Mouse (Mus musculus) heart, adult 11 months (tissue): ENCODE results near the gene Nod1.

Experiments used
- DNase-seq: peaks from one replicate; pipeline ENCODE4 v3.0.0; 2022

Nod1 gene

DNA sequence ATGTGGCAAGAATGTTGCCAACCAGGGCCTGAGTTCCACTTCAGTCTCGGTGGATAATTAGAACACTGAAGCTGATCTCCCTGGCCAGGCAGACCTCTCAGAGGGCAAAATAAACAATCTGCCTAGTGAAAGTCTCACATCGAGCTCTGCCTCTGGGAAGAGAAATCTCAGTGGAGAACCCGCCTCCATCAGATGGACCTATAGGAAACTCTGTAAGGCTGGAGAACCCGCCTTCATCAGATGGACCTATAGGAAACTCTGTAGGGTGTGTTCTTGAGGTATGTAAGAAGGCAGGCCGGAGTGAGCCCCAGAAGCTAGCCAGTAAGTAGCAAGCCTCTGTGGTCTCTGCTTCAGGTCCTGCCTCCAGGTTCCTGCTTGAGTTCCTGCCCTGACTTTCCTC is 37.5 kb downstream of the Nod1 start:
- peak; percentile 68 for DNase-seq

DNA sequence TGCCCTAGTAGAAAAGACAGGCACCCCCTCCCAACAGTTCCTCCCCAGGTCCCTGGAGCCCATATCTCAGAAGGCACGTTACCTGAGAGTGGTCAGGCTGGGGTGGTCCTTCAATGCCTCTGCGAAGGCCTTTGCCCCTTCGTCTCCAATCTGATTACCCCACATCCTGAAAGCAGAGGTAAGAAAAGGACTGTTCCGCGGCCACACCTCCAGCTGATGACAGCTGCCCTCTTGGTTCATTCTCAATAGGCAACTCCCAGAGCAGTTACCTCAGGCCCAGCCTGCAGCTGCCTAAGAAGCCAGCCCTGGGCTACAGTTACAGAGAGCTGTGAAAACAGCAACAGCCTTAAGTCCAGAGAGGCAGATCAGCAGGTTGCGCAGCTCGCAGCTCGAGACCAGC is 38.1 kb downstream of the Nod1 start:
- peak; percentile 89 for DNase-seq

DNA sequence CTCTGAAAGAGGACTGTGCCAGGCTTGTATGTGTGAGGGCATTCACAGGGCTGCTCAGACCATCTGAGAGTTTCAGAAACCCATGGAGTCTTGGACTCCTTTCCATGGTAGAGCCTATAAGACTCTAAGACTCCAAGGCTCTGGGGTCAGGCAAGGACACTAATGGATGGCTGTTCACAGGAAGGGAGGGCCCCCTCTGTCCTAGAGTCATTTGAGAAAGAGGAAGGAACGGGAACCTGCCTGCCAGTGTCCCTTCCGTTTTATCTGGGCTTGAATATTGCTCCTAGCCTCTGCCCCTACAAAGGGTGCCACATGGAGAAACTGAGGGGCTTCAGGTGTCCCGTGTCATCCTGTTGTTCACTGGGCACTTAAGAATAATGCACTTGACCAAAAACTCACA is 38.5 kb downstream of the Nod1 start:
- peak; percentile 96 for DNase-seq

DNA sequence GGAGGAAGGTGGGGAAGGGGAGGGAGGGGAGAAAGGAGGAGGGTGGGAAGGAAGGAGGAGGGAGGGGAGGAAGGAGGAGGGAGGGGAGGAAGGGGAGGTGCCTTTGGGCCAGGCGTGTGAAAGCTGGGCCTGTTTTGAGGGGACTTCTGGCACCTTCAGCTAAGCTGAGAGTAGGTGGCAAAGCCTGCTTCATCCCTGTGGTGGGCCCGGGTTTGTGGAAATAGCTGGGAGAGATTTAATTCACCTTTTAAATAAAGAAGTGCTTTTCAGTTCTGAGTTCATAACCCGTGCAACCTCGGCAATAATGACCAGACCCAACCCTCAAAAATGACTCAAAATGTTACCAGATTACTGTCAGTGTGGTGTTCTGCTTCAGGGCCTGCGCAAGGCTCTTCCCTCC is 39.2 kb downstream of the Nod1 start:
- DNase-seq = peak; percentile 87

DNA sequence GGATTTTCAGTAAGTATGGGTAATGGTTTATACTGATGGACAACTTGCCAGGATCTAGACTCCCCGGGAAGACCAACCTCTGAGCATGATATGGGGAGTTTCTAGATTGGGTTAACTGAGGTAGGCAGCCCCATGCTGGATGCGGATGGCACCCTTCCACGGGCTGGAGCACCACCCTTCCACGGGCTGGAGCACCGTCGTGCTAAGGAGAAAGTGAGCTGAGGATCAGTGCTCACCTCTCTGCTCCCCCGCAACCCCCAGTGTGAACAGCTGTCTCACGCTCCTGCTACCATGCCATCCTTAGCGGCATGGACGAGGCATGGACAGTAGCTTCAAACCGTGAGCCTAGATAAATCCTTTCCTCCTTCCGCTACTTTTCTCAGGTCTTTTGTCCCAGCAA is 39.9 kb downstream of the Nod1 start:
- DNase-seq = peak; percentile 75

DNA sequence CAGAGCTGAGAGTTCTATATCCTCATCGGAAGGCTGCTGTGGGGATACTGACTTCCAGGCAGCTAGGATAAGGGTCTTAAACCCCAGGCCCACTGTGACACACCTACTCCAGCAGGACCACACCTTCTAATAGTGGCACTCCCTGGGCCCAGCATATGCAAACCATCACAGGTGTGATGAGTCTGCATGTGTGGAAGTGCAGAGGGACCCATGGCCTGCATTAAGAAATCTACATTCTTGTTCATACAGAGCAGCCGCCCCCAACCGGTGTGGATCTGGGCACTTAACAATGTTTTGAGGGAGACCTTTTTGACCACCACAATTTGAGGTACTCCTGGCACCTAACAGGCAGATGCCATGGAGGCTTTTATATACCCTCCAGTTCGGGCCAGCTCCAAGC is 40.8 kb downstream of the Nod1 start:
- peak; percentile 84 for DNase-seq

DNA sequence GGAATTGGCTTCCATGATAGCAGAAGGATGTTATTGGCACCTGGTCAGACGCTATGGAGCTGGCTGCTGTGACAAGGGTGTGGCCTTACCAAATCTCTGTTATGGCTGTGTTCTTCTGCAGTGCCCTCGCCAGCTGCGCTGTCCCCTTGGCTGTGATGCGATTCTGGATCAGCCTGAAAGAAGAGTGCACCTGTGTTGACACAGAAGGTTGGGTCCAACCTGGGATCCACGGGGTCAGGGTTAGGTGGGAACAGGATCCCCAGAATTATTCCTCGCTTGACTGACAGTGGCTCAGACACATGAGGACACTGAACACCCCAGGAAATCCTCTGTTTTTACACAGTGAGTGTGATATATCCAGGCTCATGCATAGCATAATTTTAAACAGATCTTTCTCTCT is 44.5 kb downstream of the Nod1 start:
- DNase-seq = peak; percentile 82

DNA sequence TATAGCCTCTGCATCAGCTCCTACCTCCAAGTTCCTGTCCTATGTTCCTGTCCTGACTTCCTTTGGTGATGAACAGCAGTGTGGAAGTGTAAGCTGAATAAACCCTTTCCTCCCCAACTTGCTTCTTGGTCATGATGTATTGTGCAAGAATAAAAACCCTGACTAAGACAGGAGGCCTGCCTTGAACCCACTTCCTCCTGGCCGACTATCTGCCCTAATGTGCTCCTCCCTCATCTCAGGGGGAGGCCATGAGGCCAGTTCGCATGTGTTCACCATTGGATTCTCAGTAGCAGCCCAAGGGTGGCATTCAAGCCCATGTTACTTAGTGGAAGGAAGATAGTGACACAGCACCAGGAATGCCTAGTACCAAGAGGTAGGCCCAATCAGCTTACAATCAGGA is 45.5 kb downstream of the Nod1 start:
- DNase-seq = peak; percentile 77

DNA sequence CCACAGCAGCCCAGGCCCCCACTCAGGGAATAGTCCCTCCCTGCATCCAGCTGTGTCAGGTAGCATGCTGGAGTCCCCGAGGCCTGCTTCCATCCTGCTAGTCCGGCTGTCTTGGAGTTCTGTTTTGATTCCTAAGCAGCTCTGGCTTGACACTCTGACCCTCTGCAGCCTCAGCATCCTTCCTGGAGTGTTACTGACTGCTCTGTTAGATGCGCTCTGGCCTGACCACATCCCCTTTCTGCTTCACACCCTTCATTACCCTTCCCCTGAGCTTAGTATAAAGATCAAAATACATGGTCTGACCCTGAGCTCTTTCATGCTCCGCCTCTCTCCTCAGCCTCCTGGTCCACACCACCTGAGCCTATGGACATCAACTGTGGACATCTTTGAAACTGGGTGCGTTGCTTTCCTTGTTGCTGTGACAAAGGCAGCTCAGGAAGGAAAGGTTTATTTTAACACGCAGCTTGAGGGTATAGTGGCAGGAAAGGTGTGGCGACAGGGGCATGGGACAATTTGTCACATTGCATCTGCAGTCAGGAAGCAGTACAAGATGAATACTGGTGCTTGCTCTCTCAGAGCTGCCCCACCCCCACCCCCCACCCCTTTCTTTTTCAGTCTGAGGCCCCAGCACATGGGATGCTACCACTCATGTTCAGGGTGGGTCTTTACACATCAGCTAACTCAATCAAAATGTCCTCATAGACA is 46.5 kb downstream of the Nod1 start:
- DNase-seq = peak; percentile 92

DNA sequence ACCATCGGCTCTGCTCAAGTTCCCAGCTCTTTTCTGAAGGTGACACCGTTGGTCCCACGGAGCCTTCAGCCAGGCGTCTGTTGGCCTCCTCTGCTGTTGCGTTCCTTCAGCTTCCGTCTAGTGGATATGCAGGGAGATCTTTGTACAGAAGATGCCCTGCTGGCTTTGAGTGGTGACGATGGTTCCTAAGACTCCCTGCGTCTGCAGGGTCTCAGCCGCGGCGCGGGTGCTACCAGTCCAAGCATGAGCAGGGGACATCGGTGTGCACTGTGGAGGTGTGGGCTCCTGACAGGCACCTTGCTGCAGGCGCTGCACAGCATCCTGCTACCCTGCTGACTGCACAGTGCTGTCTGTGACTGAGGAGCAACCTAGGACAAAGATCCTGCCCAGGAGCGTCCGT is 47.9 kb downstream of the Nod1 start:
- peak; percentile 80 for DNase-seq

DNA sequence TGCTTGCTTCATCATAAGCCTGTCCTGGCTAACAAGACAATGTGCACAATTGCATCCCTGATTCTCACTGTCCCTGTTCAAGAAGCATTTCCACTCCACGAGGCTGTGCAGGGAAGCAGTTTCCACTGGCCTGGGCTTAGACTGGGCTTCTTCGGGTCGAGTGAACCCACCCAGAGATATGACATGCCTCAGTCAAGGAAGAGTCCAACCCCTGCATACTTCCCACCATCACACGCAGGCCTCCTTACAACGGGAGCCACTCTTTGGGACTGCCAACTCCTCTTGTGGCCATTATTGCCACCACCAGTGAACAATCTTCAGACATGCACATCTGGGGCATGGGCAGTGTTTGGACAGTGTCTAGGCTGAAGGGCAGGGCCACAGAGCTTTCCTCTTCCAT is 53.9 kb downstream of the Nod1 start:
- DNase-seq = peak; percentile 61

DNA sequence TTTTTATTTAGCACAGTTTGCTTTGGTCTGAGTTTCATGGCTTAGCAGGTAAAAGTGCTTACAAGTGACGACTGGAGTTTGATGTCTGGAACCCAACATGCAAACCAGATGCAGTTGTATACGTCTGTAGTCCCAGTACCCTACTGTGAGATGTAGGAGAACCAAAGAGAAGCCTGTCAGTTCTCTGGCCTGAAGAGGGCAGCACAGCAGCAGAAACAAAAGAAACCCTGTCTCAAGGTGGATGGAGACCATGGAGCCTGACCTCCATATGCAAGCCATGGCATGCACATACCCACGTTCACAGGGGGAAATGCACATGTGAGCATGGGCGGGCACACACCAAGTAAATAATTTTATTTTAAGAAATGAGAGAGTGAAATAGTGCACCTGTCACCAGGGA is 54.9 kb downstream of the Nod1 start:
- DNase-seq = peak; percentile 96

DNA sequence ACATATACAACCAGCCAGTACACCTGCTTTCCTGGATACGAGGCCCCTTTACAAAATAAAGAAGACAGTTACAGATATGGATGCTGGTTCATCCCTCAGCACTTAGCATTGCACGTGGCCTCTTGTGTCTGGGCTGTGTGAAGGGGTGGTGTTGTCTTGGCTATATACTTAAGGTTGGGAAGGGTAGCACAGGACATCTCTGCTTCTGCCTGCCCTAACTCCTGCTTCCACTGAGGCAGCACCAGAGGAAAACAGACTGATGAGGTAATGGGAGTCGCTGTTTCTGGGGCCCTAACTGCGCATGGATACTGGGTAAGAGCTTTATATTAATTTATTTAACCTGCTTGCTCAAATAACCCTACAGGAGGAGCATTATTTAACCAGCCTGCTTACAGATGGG is 55.5 kb downstream of the Nod1 start:
- peak; percentile 81 for DNase-seq

DNA sequence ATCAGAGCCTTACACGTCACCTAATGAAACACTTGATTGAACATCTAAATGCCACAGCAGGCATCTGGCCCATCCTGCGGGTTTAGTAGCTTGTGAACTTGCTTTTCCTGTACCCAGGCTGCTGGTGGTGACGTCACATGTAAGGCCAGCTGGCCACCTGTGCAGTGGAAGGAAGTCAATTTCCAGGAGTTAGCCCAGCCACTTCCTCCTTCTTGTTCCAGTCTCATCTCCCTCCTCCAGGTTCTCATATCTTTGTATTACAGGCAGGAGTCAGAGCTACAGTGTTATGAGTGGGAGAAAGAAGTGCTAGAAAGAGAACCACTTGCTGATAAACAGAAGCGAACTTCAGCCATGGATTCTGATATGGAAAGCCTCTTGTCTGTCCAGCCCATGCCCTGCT is 56.2 kb downstream of the Nod1 start:
- peak; percentile 83 for DNase-seq

DNA sequence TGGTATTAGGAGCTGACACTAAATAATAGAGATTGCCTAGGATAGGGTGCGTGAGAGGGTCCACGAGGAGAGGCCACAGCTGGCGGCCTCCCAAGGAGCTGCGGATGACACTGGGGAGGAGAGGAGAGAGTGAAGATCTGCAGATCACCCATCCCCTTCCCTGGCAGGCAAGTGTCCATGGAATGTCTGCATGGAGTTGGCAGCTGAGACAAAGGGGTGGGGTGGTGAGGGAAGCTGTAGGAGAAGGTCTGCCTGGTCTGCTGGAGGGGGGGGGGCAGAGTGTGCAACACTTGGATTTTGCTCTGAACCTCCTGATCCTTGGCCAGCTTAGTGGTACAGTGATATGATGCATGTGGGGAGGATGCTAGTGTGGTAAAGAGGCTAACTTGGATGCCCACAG is 57.4 kb downstream of the Nod1 start:
- DNase-seq = peak; percentile 42

DNA sequence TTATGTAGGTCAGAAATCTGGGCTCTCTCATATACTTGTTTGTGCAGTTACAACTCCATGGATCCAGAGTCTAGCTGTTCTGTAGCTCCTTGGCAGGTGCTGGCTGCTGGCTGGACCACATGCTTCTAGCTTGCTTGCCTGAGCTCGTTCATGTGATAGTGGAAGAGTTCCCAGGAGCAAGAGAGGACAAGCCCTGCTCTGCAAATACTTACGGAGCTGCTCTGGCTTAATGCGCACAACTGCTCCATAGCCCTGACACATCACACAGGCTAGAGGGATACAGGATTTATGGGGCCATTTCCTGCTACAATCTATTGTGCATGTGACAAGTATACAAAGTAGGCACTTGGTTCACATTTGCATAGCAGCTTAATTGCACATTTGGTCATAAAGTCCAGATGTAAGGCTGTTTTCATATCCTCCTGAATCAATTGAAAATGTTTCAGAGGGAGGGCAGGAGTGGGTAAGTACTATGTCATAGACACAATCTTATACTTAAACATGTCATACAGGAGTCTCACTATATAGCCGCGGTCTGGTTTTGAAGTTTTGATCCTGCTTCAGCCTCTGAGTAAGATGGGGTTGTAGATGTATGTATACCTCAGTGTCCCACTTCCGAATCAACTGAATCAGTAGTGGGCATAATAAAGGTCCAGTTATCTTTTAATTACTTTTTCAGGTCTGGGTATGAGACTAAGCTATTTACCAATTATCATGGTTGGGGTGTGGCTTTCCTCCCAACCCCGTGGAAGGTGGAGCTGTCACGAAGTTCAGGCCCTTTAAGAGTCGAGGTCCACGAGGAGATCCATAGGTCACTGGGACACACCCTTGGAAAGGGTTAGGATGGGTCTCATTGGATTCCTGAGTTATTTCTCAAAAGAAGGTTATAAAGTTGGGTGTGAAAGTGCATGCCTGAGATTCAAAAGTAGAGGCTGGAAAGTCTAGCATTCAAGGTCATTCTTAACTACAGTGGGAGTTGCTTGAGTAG is 66.1 kb downstream of the Nod1 start:
- DNase-seq = peak; percentile 96

DNA sequence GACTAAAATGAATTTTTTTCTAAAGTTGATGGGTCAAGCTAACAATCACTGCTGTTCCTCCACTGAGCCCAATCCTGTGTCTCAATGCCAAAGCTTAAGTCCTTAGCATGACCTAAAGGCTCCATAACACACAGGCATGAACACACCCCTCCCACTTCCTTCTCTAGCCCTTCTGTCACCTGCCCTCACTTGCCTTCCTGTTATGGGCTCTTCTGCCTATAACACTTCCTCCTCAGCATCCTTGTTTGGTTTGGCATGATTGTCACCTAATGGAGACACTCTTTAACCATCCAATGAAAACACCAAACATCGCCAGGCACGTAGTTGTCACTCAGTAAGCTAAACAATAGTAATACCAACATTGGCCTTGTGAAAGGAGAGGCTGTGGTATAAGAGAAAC is 69.9 kb downstream of the Nod1 start:
- no peak for DNase-seq

DNA sequence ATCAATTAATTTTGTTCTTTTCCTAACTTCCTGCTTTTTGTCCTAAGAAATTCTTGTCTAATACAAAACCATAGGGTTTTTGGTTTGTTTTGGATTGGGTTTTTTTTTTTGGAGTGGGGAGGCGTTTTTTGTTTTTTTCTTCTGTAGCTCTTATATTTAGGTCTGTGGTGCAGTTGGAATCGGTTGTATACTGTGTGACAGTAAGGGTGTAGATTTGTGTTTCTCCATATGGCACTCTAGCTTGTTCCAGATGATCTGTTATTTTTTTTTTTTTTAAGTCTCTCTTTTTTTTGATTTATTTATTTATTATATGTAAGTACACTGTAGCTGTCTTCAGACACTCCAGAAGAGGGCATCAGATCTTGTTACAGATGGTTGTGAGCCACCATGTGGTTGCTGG is 72.2 kb downstream of the Nod1 start:
- DNase-seq = no peak

DNA sequence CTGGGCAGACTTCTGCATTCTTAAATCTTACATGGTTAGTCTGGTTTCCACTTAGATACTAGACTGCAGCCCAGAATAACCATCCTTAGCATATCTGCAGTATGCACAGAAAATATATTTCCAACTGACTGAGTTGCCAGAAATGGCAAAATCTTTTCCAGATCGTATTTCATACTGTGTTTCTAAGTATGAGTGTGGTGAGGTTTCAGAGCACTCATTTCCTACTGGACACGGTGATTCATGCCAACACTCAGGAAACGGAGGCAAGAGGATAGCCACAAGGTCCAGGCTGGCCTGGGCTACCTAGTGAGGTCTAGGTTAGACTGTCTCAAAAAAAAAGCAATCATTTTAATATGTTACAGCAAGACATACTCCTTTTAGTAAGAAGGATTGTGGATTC is 81.0 kb downstream of the Nod1 start:
- DNase-seq = no peak

DNA sequence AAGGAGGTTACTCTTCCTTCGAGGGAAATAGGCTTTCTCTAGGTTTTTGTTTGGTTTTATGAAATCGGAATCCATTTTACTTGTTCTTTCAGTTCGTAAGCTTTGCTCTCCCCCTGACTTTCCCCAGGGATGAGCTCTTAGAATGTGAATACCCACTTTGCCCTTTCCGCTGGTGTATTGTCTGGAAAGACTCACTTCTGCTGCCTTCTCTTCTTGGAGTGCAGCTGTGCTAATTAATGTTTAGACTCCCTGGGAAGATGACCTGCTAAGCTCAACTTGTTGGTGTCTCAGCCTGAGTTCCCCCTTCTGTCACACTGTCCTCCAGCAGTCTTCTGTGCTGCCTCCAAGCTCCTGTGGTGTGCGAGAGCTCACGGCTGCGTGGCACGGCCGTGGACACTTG is 82.2 kb downstream of the Nod1 start:
- peak; percentile 35 for DNase-seq

DNA sequence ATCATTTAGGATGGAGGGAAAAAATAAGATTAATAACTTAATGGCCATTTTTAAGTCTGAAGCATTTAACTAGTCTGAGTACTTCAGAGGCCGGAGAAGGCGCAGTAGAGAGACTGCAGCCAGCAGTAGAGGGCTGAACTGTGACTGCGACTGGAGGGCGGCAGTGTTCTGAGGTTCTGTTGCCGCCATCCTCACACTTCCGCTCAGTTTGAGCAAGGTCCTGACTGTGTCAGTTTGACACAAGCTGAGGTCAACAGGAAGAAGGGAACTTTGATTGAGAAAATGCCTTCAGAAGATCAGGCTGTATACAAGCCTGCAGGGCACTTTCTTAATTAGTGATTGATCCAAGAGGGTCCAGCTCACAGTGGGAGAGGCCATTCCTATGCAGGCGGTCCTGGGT is 86.2 kb downstream of the Nod1 start:
- DNase-seq = peak; percentile 71

DNA sequence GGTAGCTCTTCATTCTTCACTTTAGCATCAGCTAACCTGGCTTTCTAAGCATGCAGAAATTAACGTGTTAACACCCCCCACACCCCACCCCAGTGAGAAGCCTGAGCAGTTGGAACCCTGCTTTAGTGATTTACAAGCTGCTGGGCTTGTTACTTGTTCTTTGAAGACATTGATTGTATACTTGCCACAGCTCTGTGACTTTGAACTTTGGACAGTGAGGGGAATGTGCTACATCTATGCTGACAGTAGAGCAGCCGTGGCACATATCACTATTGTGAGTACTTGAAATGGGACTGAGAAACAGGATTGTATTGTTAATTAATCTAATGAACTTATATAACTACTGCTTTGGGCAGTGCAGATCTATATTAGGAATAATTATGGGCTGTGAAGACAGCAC is 89.0 kb downstream of the Nod1 start:
- DNase-seq = peak; percentile 53

DNA sequence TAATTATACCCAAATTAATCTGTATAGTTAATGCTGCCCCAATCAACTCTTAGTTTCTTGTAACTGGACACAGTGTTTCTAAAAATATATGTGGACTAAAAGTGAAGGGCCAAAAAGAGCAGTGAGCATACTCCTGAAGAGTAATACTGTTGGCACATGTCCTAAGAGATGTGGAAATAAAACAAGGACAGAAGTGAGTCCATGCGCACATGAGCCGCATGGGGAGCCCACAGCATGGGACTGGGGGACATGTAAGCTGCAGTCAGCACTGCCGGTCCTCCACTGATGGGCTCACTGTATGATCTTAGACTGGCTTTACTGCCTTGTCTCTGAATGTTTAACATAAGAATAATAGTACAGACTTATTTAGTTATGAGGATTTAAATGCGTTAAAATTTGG is 92.3 kb downstream of the Nod1 start:
- peak; percentile 85 for DNase-seq

DNA sequence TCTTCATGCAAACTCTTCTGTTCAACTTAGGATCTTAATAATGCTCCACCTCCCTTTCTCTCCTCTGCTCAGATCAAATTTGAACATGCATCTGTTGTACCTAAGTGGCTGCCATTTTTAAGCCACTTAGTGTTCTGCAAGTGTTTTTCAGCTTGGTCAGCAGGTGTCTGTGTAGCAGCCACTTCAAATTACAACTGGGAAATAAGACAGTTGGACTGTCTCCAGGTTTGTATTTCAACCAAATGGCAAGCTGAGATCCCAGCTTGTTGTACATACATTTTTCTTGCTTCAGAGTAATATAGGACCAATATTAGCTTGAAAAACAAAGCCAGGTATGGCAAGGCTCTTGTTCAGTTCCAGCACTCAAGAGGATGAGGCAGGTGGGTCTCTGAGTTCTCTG is 93.9 kb downstream of the Nod1 start:
- peak; percentile 37 for DNase-seq
